Mouse (Mus musculus): Measurements from ENCODE around the gene Lgr4.

DNA sequence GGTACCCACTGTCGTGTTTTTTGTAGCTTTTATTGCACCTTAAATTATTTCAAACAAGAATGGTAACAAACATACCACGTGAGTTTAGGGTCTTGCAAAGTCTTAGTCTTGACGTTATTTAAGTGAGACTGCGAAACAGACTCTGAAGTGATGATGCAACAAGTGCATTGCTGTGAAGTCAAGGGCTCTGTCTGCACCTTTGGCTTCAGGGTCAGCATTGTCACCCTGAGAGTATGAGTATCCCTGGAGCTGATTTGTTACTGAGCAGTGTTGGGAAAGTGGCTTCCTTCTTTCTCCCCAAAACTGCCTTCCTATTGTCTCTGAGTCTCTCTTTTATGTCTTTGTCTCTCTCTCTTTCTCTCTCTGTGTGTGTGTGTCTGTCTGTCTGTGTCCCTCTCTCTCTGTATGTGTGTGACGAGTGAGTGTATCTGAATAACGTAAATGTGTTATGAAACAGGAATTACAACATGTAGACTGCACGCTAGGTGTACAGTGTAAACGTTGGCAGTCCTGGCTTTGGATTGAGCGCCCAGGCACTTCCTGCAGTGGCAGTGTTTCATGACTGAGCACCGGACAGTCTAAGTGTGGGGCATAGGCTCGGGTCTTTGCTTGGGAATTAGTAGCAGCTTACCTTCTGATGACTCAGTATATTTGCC is 18.4 kb downstream of the Lgr4 start:
- TF ChIP-seq CTCF (IDR thresholded peaks at IDR 0.05; ENCODE audit: borderline replicate concordance, insufficient read depth, low read depth, low read length): no peak
- TF ChIP-seq POLR2A (IDR thresholded peaks at IDR 0.05; ENCODE audit: borderline replicate concordance, insufficient read depth, low read length): no peak

Data from cerebellum, adult 2 months (tissue).